Mouse (Mus musculus): Measurements from ENCODE around the gene Cope. TPM values are rescaled to one million over a fixed set of nuclear protein-coding genes. Genes with fewer than 3 reads are reported as not detected.

Cope gene
- polyA plus RNA-seq (2014; fragmentation: Nextera tagmentation; extraction: Ambion mirVana): 285 and 327 TPM in 2 replicates

- Histone ChIP-seq H3K27ac (ENCODE audit: low read depth, low read length) (peak within 1 kb of the TSS; percentile 56), H3K4me2 (ENCODE audit: low read depth, low read length) (peak within 1 kb of the TSS; percentile 97), H3K9ac (replicated peaks; ENCODE audit: low read depth, low read length) (peak within 1 kb of the TSS; percentile 70), H3K4me3 (ENCODE audit: low read depth, low read length) (peak within 1 kb of the TSS; percentile 85), H3K36me3 (ENCODE audit: control insufficient read depth, insufficient read depth, low read length) (peaks cover 44% of the 10 kb centered on the region), H3K9me3 (ENCODE audit: control insufficient read depth, low read length) (no peaks in the 10 kb centered on the region), H3K4me1 (ENCODE audit: control insufficient read depth, insufficient read depth, low read length) (peaks cover 19% of the 10 kb centered on the region), H3K27me3 (ENCODE audit: control insufficient read depth, insufficient read depth, low read length) (no peaks in the 10 kb centered on the region)
- under 1% methylated on average over 40 of the region's 40 CpGs for WGBS
- ATAC-seq (ENCODE audit: low read depth): peak; percentile 92
These were observed at the start of gene Cope, which contains the start of gene Ddx49 for GRCm38 (mm10) chr8:70302358-70302890. Gene Cope (plus strand): TSS chr8:70302518. Gene Ddx49 (minus strand): TSS chr8:70302489.

GRCm38 (mm10) chr8:70254628-70255027, 47.7 kb upstream of the Cope start:
- Histone ChIP-seq H3K36me3 (ENCODE audit: control insufficient read depth, insufficient read depth, low read length) (peaks cover 78% of the 10 kb centered on the region), H3K27ac (ENCODE audit: low read depth, low read length) (no peak overlapping the region), H3K4me2 (ENCODE audit: low read depth, low read length) (no peak overlapping the region), H3K4me3 (ENCODE audit: low read depth, low read length) (no peak overlapping the region), H3K27me3 (ENCODE audit: control insufficient read depth, insufficient read depth, low read length) (no peaks in the 10 kb centered on the region), H3K9ac (replicated peaks; ENCODE audit: low read depth, low read length) (no peak overlapping the region), H3K4me1 (ENCODE audit: control insufficient read depth, insufficient read depth, low read length) (no peaks in the 10 kb centered on the region), H3K9me3 (ENCODE audit: control insufficient read depth, low read length) (no peaks in the 10 kb centered on the region)
- ATAC-seq (ENCODE audit: low read depth): no peak
- 87% methylated on average over 1 of the region's 1 CpGs for WGBS

GRCm38 (mm10) chr8:70257456-70257855, 44.9 kb upstream of the Cope start:
- Histone ChIP-seq H3K36me3 (ENCODE audit: control insufficient read depth, insufficient read depth, low read length) (peaks cover 76% of the 10 kb centered on the region), H3K27ac (ENCODE audit: low read depth, low read length) (no peak overlapping the region), H3K9ac (replicated peaks; ENCODE audit: low read depth, low read length) (no peak overlapping the region), H3K4me2 (ENCODE audit: low read depth, low read length) (no peak overlapping the region), H3K27me3 (ENCODE audit: control insufficient read depth, insufficient read depth, low read length) (no peaks in the 10 kb centered on the region), H3K4me3 (ENCODE audit: low read depth, low read length) (no peak overlapping the region), H3K4me1 (ENCODE audit: control insufficient read depth, insufficient read depth, low read length) (no peaks in the 10 kb centered on the region), H3K9me3 (ENCODE audit: control insufficient read depth, low read length) (no peaks in the 10 kb centered on the region)
- WGBS: 90% methylated on average over 3 of the region's 3 CpGs
- ATAC-seq (ENCODE audit: low read depth): no peak

DNA sequence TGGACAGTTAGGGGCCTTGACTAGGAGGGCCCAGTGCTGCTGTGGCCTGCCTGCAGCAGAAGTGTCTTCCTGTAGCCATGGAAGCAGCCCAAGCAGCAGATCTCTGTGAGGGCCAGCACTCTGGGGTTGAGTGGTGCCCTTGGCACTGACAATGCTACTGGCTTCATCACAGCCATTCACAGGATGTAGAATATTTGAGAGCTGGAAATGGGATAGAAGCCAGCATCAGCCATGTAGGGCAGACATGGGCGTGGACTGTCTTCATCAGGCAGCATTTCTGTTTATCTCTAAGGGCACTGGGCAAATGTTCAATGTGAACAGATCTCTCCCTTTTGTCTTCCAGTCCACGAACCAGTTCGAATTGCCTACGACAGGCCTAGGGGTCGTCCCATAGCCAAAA, 43.7 kb upstream of the Cope start:
- Histone ChIP-seq H3K4me3 (ENCODE audit: low read depth, low read length) (no peak overlapping the region), H3K36me3 (ENCODE audit: control insufficient read depth, insufficient read depth, low read length) (peaks cover 76% of the 10 kb centered on the region), H3K27me3 (ENCODE audit: control insufficient read depth, insufficient read depth, low read length) (no peaks in the 10 kb centered on the region), H3K9me3 (ENCODE audit: control insufficient read depth, low read length) (no peaks in the 10 kb centered on the region), H3K4me1 (ENCODE audit: control insufficient read depth, insufficient read depth, low read length) (no peaks in the 10 kb centered on the region), H3K4me2 (ENCODE audit: low read depth, low read length) (no peak overlapping the region), H3K9ac (replicated peaks; ENCODE audit: low read depth, low read length) (no peak overlapping the region), H3K27ac (ENCODE audit: low read depth, low read length) (no peak overlapping the region)
- ATAC-seq (ENCODE audit: low read depth): no peak
- 92% methylated on average over 5 of the region's 5 CpGs for WGBS

DNA sequence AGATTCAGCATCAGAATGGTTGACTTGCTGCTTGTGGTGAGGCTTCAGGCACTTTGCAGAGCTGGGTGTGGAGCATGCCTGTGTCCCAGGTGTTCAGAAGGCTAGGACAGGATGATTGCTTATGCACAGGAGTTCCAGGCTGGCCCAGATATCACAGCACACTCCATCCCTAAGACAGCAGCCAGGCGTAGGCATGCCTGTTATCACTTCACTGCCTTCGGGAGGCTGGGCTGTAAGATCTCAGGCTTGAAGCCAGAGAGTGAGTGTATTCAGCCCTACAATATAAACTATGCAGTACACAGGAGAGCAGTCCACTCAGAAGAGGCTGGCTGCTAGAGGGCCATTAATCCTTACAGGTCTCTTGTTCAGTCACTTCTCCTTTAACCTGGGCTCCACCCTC, 43.3 kb upstream of the Cope start:
- H3K9me3 ChIP-seq (ENCODE audit: control insufficient read depth, low read length): no peaks in the 10 kb centered on the region
- no peak overlapping the region for H3K4me2 ChIP-seq (ENCODE audit: low read depth, low read length)
- ATAC-seq (ENCODE audit: low read depth): no peak
- H3K4me3 ChIP-seq (ENCODE audit: low read depth, low read length): no peak overlapping the region
- peaks cover 74% of the 10 kb centered on the region for H3K36me3 ChIP-seq (ENCODE audit: control insufficient read depth, insufficient read depth, low read length)
- no peak overlapping the region for H3K9ac ChIP-seq (replicated peaks; ENCODE audit: low read depth, low read length)
- WGBS: 85% methylated on average over 2 of the region's 2 CpGs
- H3K27me3 ChIP-seq (ENCODE audit: control insufficient read depth, insufficient read depth, low read length): no peaks in the 10 kb centered on the region
- H3K27ac ChIP-seq (ENCODE audit: low read depth, low read length): no peak overlapping the region
- H3K4me1 ChIP-seq (ENCODE audit: control insufficient read depth, insufficient read depth, low read length): no peaks in the 10 kb centered on the region

DNA sequence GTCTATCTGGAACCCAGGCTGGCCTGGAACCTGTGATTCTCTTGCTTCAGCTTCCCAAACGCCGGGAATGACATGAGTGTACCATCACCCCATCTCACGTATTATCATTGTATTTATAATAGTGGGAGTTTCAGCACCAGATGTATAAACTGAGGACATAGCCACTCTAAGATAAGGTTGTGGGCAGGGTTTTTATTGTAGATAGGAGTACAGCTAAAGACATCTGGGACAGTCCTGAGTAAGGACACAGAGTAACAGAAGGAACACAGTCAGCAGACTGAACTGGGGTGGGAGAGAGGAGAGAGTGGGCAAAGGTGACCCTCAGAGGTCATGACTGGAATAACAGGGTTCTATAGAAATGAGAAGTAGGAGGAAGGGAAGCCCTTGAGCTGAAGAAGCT, 34.6 kb upstream of the Cope start:
- Histone ChIP-seq H3K9ac (replicated peaks; ENCODE audit: low read depth, low read length) (no peak overlapping the region), H3K4me1 (ENCODE audit: control insufficient read depth, insufficient read depth, low read length) (no peaks in the 10 kb centered on the region), H3K27ac (ENCODE audit: low read depth, low read length) (no peak overlapping the region), H3K27me3 (ENCODE audit: control insufficient read depth, insufficient read depth, low read length) (no peaks in the 10 kb centered on the region), H3K36me3 (ENCODE audit: control insufficient read depth, insufficient read depth, low read length) (peaks cover 15% of the 10 kb centered on the region), H3K4me3 (ENCODE audit: low read depth, low read length) (no peak overlapping the region), H3K4me2 (ENCODE audit: low read depth, low read length) (no peak overlapping the region), H3K9me3 (ENCODE audit: control insufficient read depth, low read length) (no peaks in the 10 kb centered on the region)
- WGBS: 92% methylated on average over 3 of the region's 3 CpGs
- ATAC-seq (ENCODE audit: low read depth): no peak

GRCm38 (mm10) chr8:70268311-70268710, 34.0 kb upstream of the Cope start:
- H3K36me3 ChIP-seq (ENCODE audit: control insufficient read depth, insufficient read depth, low read length): peaks cover 9% of the 10 kb centered on the region

GRCm38 (mm10) chr8:70268799-70269565, 33.3 kb upstream of the Cope start:
- H3K27me3 ChIP-seq (ENCODE audit: control insufficient read depth, insufficient read depth, low read length): no peaks in the 10 kb centered on the region
- ATAC-seq (ENCODE audit: low read depth): 0 out of 2 replicates have a peak, but pooled peaks have one; percentile 45
- no peaks in the 10 kb centered on the region for H3K4me1 ChIP-seq (ENCODE audit: control insufficient read depth, insufficient read depth, low read length)
- WGBS: 65% methylated on average over 11 of the region's 11 CpGs
- H3K27ac ChIP-seq (ENCODE audit: low read depth, low read length): no peak overlapping the region
- H3K9me3 ChIP-seq (ENCODE audit: control insufficient read depth, low read length): no peaks in the 10 kb centered on the region
- no peak overlapping the region for H3K9ac ChIP-seq (replicated peaks; ENCODE audit: low read depth, low read length)
- H3K4me2 ChIP-seq (ENCODE audit: low read depth, low read length): no peak overlapping the region
- H3K4me3 ChIP-seq (ENCODE audit: low read depth, low read length): no peak overlapping the region
- H3K36me3 ChIP-seq (ENCODE audit: control insufficient read depth, insufficient read depth, low read length): 0 out of 2 replicates have a peak, but pooled peaks cover 3% of the 10 kb centered on the region

More at GRCm38 (mm10) chr8:70268311-70268710, 34.0 kb upstream of the Cope start:
- H3K9ac ChIP-seq (replicated peaks; ENCODE audit: low read depth, low read length): no peak overlapping the region
- H3K9me3 ChIP-seq (ENCODE audit: control insufficient read depth, low read length): no peaks in the 10 kb centered on the region
- H3K4me2 ChIP-seq (ENCODE audit: low read depth, low read length): no peak overlapping the region
- no peaks in the 10 kb centered on the region for H3K27me3 ChIP-seq (ENCODE audit: control insufficient read depth, insufficient read depth, low read length)
- H3K27ac ChIP-seq (ENCODE audit: low read depth, low read length): no peak overlapping the region
- 46% methylated on average over 5 of the region's 5 CpGs for WGBS
- ATAC-seq (ENCODE audit: low read depth): no peak
- no peak overlapping the region for H3K4me3 ChIP-seq (ENCODE audit: low read depth, low read length)
- no peaks in the 10 kb centered on the region for H3K4me1 ChIP-seq (ENCODE audit: control insufficient read depth, insufficient read depth, low read length)

GRCm38 (mm10) chr8:70272949-70273348, 29.4 kb upstream of the Cope start:
- ATAC-seq (ENCODE audit: low read depth): no peak
- Histone ChIP-seq H3K4me1 (ENCODE audit: control insufficient read depth, insufficient read depth, low read length) (no peaks in the 10 kb centered on the region), H3K27me3 (ENCODE audit: control insufficient read depth, insufficient read depth, low read length) (no peaks in the 10 kb centered on the region), H3K36me3 (ENCODE audit: control insufficient read depth, insufficient read depth, low read length) (no peaks in the 10 kb centered on the region), H3K4me2 (ENCODE audit: low read depth, low read length) (no peak overlapping the region), H3K9me3 (ENCODE audit: control insufficient read depth, low read length) (no peaks in the 10 kb centered on the region), H3K27ac (ENCODE audit: low read depth, low read length) (no peak overlapping the region), H3K9ac (replicated peaks; ENCODE audit: low read depth, low read length) (no peak overlapping the region), H3K4me3 (ENCODE audit: low read depth, low read length) (no peak overlapping the region)
- 69% methylated on average over 3 of the region's 3 CpGs for WGBS

All from neural tube, embryonic 14.5 days (tissue).